Mouse (Mus musculus): ENCODE data around the gene Gcgr.
"Not testable (repeated sequence)": the region's sequence is repeated elsewhere in the genome, so short reads cannot be mapped to it uniquely, and the experiment has no call there.

Gene Gcgr

GRCm38 (mm10) chr11:120507611-120508289 lies 22.7 kb upstream of the Gcgr start:
- DNase-seq = no peak

GRCm38 (mm10) chr11:120508290-120508870 lies 22.1 kb upstream of the Gcgr start:
- no peak for DNase-seq

GRCm38 (mm10) chr11:120509940-120510339 lies 20.6 kb upstream of the Gcgr start:
- no peak for DNase-seq

- no peak for DNase-seq
These were observed 20.0 kb upstream of the Gcgr start for GRCm38 (mm10) chr11:120510375-120511030.

- DNase-seq = no peak
These were observed 17.6 kb upstream of the Gcgr start for GRCm38 (mm10) chr11:120512790-120513453.

GRCm38 (mm10) chr11:120514262-120514661 lies 16.2 kb upstream of the Gcgr start:
- DNase-seq = not testable (repeated sequence)

- DNase-seq = peak; percentile 93
These were observed 14.9 kb upstream of the Gcgr start for GRCm38 (mm10) chr11:120515611-120516010.

- no peak for DNase-seq
These were observed 13.4 kb upstream of the Gcgr start for GRCm38 (mm10) chr11:120517147-120517546.

GRCm38 (mm10) chr11:120518027-120518426 lies 12.5 kb upstream of the Gcgr start:
- no peak for DNase-seq

GRCm38 (mm10) chr11:120518558-120518957 lies 11.9 kb upstream of the Gcgr start:
- DNase-seq = no peak

- no peak for DNase-seq
These were observed 10.8 kb upstream of the Gcgr start for GRCm38 (mm10) chr11:120519738-120520137.

GRCm38 (mm10) chr11:120520498-120520897 lies 10.0 kb upstream of the Gcgr start:
- DNase-seq = no peak

- no peak for DNase-seq
These were observed 9.4 kb upstream of the Gcgr start for GRCm38 (mm10) chr11:120520967-120521540.

GRCm38 (mm10) chr11:120522581-120522980 lies 7.9 kb upstream of the Gcgr start:
- DNase-seq = no peak

- DNase-seq = no peak
These were observed 4.5 kb upstream of the Gcgr start for GRCm38 (mm10) chr11:120525959-120526358.

- DNase-seq = no peak
These were observed 2.7 kb upstream of the Gcgr start for GRCm38 (mm10) chr11:120527690-120528354.

- peak; percentile 56 for DNase-seq
These were observed 1.6 kb upstream of the Gcgr start for GRCm38 (mm10) chr11:120528903-120529302.

- peak; percentile 36 for DNase-seq
These were observed 1.1 kb downstream of the Gcgr start for GRCm38 (mm10) chr11:120531646-120532045.

GRCm38 (mm10) chr11:120534093-120534492 lies 3.6 kb downstream of the Gcgr start:
- no peak for DNase-seq

- DNase-seq = no peak
These were observed 4.6 kb downstream of the Gcgr start for GRCm38 (mm10) chr11:120535145-120535544.

- no peak for DNase-seq
These were observed 5.3 kb downstream of the Gcgr start for GRCm38 (mm10) chr11:120535804-120536203.

- DNase-seq = peak; percentile 89
These were observed 8.0 kb downstream of the Gcgr start for GRCm38 (mm10) chr11:120538485-120538884.

GRCm38 (mm10) chr11:120538955-120539284 lies 8.4 kb downstream of the Gcgr start:
- no peak for DNase-seq

All from kidney, adult 9 months (tissue).